Mouse (Mus musculus) stomach, postnatal 0 days (tissue): ENCODE measurements around the gene Cox19.
A peak's percentile ranks its signal among the peaks of the same experiment; 100 is the strongest.

Experiments
- CTCF ChIP-seq: IDR thresholded peaks from 2 replicates; pipeline ENCODE4 v1.5.1; 2016; ENCODE audit warnings: antibody characterized with exemption, low read depth, mild to moderate bottlenecking, moderate library complexity
- EP300 ChIP-seq: optimal IDR thresholded peaks from 2 replicates; pipeline ENCODE3; 2016; ENCODE audit warnings: antibody characterized with exemption

- TF ChIP-seq CTCF, result peak; percentile 88
- TF ChIP-seq EP300, result no peak
These were observed 7.1 kb downstream of the Cox19 start for GRCm38 (mm10) chr5:139344021-139344686.
